Mouse (Mus musculus): ENCODE measurements around the gene Hoxa10.

The Hoxa10 gene

GRCm38 (mm10) chr6:52253511-52254500 is 13.2 kb upstream of the Hoxa10 start:
- TF ChIP-seq GATA4 (IDR thresholded peaks at IDR 0.05; ENCODE audit: insufficient replicate concordance, low read length): no peak

GRCm38 (mm10) chr6:52252775-52253376 is 12.2 kb upstream of the Hoxa10 start:
- TF ChIP-seq GATA4 (IDR thresholded peaks at IDR 0.05; ENCODE audit: insufficient replicate concordance, low read length): no peak

GRCm38 (mm10) chr6:52252016-52252774 is 11.5 kb upstream of the Hoxa10 start:
- TF ChIP-seq GATA4 (IDR thresholded peaks at IDR 0.05; ENCODE audit: insufficient replicate concordance, low read length): no peak

GRCm38 (mm10) chr6:52251177-52251879 is 10.7 kb upstream of the Hoxa10 start:
- TF ChIP-seq GATA4 (IDR thresholded peaks at IDR 0.05; ENCODE audit: insufficient replicate concordance, low read length): no peak

GRCm38 (mm10) chr6:52249826-52250225 is 9.2 kb upstream of the Hoxa10 start:
- TF ChIP-seq GATA4 (IDR thresholded peaks at IDR 0.05; ENCODE audit: insufficient replicate concordance, low read length): no peak

- no peak for TF ChIP-seq GATA4 (IDR thresholded peaks at IDR 0.05; ENCODE audit: insufficient replicate concordance, low read length)
These were observed 8.7 kb upstream of the Hoxa10 start for GRCm38 (mm10) chr6:52249415-52249738.

GRCm38 (mm10) chr6:52248638-52249414 is 8.2 kb upstream of the Hoxa10 start:
- no peak for TF ChIP-seq GATA4 (IDR thresholded peaks at IDR 0.05; ENCODE audit: insufficient replicate concordance, low read length)

GRCm38 (mm10) chr6:52247766-52248637 is 7.3 kb upstream of the Hoxa10 start:
- TF ChIP-seq GATA4 (IDR thresholded peaks at IDR 0.05; ENCODE audit: insufficient replicate concordance, low read length): no peak

GRCm38 (mm10) chr6:52246916-52247315 is 6.3 kb upstream of the Hoxa10 start:
- no peak for TF ChIP-seq GATA4 (IDR thresholded peaks at IDR 0.05; ENCODE audit: insufficient replicate concordance, low read length)

GRCm38 (mm10) chr6:52246403-52246803 is 5.7 kb upstream of the Hoxa10 start:
- no peak for TF ChIP-seq GATA4 (IDR thresholded peaks at IDR 0.05; ENCODE audit: insufficient replicate concordance, low read length)

- no peak for TF ChIP-seq GATA4 (IDR thresholded peaks at IDR 0.05; ENCODE audit: insufficient replicate concordance, low read length)
These were observed 5.1 kb upstream of the Hoxa10 start, which contains the start of gene Hoxa11 for GRCm38 (mm10) chr6:52245757-52246142. Hoxa11 (minus strand) TSS chr6:52245810.

- TF ChIP-seq GATA4 (IDR thresholded peaks at IDR 0.05; ENCODE audit: insufficient replicate concordance, low read length): no peak
These were observed 4.5 kb upstream of the Hoxa10 start for GRCm38 (mm10) chr6:52245040-52245756.

Measured in liver, adult (tissue).